Mouse (Mus musculus) kidney, adult 8-10 months (tissue): Measurements from ENCODE around the gene Abcc6.

ENCODE experiments used
- DNase-seq, 2 experiments: peaks; one replicate each; pipeline ENCODE4 v3.0.0; 2022

The Abcc6 gene

DNA sequence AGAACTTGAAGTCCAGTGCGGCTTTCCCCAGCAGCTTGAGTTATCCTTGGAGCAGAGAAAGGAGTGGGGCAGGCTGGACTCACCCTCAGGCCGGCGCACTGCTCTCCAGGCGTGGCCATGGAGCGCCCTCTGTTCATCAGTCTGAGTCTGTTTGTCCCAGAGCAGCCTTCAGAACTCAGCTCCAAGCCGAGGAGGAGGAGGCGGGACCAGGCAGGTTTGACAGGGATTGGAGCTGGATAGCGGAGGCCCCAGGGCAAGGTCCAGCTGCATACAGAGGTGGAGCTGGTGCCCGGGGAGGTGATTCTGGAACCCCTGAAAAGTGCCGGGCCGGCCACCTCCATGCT is at the start of gene Abcc6:
TSS of gene Abcc6 (minus strand) at position 158 of the 344 bp plus-strand sequence.
- peak; percentile 85 to 89 for DNase-seq

DNA sequence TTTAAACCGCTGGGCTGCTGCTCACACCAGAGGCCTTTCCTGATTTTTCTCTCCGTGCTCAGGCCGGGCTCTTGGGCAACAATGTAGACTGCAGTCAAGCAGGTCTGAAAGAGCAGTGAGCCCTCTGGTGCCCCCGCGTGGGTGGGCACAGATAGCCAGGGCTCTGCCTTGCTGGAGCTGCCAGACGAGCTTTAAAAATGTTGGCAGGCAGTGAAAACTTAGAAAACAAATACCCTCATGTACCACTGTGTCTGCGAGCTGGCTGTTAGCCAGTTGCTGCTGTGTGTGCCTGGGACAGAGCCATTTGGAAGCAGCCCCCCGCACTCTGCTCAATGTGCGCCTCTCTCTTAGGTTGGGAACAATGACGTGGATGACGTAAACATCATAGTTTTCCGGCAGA is 47.6 kb upstream of the Abcc6 start:
- DNase-seq = no peak

DNA sequence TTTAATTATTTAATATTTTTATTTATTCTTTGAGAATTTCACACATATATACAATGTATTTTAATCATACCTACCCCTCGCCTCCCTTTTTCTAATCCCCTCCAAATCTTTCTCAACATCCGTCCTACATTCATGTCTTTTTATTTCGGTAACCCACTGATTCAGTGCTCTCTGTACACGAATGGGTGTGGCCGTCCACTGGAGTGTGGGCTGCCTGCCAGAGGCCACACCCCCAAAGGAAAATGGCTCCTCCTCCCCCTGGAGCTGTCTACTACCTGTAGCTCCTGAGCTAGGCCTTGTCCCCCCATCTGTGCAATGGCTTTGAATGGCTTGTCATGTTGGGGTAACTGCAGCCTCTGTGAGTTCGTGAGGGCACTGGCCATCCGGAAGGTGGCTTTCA is 46.7 kb upstream of the Abcc6 start:
- DNase-seq = no peak

DNA sequence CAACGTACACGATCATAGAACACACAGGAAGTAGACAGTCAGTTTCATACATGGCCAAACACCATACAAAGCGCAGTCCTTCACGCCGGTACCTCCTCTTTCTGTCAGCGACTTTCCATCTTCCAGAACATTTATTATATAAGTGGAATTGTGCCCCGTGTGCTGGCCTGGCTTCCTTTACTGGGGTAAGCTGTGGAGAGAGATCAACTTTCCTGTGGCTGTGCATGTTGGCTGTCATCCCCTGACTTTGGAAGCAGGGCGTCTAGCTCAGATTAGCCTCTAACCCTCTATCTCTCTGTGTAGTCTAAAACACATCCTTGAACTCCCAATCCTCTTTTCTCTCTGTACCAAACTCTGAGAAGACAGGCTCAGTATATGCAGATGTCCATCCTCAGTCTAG is 38.7 kb upstream of the Abcc6 start:
- no peak for DNase-seq

DNA sequence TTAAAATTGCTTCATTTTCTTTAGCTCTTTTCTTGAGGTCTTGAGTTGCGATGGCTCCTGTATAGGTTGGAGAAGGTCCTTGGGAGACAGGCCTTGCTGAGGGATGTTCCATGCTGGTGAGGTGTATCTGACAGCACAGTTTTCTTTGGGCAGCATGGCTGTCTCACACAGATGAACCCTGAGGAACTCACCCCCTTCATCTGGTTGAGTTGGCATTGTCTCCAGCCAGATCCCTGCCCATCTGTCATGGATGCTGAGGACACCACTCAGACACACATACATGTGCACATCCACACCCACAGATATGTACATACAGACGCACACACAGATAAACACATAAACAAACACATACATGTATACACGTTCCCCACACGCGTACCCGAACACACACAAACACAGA is 33.2 kb upstream of the Abcc6 start:
- DNase-seq = no peak

DNA sequence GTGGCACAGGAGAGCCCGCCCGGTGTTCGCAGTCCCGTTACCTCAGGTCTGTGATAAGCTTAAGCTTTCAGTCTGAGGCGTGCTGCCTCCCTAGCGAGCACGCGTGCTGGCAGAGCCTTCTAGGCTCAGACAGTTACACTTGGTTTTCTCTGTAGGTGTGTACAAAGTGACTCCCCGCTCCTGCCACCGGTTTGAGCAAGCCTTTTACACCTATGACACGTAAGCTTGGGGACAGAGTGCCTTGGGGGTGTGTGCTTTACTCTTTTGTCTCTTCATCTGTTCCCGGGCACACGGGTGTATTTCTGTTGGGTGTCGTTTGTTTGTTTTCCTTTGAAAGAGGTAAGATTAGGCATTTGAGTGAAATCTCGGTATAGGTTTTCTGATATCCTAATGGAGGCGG is 31.5 kb upstream of the Abcc6 start:
- DNase-seq = no peak

DNA sequence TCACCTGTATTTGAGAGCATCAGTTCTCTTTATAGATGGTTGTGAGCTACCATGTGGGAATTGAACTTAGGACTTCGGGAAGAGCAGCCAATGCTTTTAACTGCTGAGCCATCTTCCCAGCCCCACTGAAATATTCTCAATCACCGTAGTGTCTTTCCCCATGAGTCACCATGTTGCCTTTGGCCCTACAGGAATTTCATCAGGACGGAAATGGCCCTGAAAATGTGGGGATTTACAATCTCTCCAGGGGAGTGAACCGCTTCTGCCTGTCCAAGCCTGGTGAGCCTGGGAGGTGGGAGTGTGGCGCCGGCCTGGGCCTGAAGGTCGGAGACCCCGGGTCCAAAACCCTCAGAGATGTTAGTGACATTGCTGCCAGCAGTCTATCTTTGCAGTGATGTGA is 30.6 kb upstream of the Abcc6 start:
- no peak for DNase-seq

DNA sequence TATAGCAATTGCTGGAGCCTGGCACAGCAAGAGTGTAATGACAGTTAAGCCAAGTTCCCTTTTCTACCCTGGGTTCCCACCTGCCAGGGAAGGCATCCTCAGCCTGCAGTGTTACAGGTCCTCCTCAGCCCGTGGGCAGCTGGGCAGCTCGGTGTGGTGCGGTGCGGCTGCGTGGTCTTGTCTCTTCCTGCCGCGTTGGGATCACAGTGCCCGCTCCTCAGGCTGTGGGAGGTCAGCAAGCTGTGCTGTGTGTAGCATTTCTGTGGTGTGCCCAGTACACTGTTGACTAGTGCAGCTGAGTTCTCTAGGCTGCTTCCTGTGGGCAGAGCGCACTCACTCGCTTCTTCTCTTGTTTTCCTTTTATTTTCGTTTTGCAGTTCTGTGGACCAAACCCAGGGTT is 28.8 kb upstream of the Abcc6 start:
- no peak for DNase-seq

DNA sequence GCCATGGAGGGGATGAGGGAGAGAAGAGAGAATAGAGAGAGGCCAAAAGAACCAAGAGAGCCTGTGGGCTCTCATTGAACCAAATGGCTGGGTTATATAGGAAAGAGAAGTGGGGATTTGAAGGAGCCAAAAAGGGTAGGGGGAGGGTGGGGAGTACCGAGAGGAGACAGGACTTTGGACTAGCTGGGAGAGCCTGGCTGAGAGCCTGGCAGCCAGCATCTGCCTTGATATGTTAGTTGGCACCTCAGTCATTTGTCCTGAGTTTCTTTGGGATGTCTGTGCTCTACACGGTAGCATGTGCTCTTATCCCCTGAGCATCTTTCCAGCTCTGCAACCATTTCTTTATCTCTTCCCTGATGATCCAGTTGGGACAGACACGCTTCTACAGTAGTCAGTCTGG is 23.5 kb upstream of the Abcc6 start:
- DNase-seq = no peak

DNA sequence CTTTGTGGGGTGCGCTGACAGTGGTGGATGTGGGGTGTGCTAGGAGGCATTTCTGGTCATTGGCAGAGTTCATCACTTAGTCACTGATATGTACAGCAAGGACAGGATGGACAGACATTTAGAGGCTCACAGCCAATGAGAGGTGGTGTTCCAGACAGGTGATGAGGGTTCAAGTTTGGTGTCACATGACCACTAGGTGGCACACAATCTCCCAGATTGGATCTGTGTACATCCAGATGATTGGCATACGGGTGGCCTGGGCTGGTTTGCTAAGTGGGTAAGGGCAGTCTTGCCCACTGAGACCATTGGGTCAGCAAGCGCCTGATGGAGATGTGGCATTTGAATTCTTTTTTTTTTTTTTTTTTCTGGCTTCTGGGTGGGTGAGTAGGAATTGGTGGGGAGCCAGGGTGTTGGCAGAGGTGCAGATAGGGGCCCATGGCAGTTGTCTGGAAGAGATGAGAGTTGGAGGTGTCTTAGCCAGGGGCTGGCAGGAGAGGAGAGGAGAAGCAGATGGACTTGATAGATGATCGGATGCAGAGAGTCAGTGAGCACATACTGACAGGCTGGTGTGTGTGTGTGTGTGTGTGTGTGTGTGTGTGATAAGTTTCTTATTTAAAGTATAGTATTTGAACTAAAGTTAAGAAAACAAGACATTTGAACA is 22.2 kb upstream of the Abcc6 start:
- no peak for DNase-seq

DNA sequence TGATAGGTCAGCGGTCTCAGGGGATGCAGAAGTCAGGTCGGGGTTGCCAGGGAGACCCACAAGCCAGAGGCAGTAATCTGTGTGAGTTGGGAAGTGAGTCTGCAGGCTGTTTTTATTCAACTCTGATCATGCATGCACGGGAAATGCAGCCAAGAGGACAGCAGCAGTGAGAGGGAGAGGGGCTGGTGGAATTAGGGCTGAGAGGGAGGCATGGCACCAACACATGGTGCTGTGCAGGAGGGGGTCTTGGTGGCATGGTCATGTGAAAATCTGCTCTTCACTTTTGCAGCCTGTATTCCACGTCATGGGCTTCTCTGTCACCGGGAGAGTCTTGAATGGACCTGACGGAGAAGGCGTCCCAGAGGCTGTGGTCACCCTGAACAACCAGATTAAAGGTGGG is 19.9 kb upstream of the Abcc6 start:
- no peak for DNase-seq

DNA sequence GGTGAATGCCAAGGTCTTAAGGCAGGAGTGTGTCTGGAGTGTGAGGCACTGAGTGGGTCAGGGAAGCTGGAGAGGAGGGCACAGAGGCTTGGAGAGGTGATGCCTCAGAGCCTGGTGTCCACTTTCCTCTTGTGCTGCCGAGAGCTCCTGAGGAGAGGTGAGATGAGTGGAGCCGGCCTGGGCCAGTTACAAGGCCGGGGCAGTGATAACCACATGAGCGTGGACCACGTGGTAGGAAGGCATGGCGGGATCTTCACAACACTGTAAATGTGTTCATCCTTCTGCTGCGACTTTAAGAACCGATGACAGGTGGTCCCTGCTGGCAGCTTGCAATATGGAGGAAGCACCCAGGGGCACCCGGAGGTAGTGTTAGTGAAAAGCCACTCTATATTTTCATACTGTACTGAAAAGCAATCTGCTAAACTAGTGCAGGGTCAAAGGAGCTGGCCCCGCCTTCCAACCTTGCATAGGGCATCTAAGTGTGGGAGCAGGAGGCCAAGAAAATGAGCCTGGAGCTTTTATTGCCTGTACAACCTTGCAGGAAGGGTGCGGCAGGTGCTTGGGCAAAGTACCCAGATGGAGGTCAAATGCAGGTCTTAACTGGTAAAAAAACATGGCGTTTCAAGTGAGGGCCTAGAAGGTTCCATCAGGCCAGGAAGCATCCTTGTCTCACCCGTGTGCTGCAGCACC is 17.9 kb upstream of the Abcc6 start:
- no peak for DNase-seq

DNA sequence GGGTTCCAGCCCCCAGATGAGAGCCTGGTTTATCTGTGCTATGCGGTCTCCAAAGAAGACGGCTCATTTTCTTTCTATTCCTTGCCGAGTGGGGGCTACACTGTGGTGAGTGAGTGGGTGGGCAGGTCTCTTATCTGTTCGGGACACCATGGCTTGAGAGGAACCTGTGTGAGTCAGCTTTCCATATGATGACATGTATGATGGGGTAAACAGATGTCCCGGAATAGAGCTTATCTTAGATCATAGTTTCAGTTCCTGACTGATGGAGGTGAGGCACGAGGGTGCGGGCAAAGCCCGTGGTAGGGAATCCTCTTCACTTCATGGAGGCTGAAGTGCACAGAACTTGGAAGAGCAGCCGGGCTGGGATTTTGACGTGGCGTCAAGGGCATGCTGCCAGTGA is 15.8 kb upstream of the Abcc6 start:
- no peak for DNase-seq

DNA sequence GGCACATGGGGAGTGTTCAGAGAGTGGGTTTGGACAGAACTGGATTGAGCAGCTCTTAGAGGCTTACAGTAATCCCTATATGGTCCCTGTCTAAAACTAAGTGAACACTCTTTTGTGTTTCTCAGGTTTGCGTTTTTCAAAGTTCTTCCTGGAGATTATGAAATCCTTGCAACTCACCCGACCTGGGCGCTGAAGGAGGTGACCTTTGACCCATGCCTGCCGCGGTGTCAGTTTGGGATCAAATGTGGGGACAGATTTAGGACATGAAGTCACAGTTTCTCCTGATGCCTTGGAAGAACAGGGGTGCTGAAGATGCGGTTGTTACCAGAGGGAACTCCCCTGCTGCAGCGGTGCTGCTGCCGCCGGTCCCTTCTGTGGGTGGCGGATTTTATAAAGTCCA is 14.0 kb upstream of the Abcc6 start:
- no peak for DNase-seq

DNA sequence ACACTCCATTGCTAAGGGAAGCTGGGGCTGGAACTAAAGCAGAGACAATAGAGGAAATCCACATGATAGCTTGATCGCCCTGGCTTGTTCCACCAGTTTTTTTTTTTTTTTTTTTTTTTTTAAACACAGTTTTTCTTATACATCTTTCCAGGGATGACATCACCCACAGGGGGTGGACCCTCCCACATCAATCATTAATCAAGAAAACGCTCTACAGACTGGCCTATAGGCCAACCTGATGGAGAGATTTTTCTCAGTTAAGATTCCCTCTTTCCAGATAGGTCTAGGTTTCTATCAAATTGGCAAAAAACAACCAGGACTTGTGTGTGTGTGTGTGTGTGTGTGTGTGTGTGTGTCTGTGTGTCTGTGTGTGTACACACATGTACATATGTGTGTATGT is 9.8 kb upstream of the Abcc6 start:
- no peak for DNase-seq

DNA sequence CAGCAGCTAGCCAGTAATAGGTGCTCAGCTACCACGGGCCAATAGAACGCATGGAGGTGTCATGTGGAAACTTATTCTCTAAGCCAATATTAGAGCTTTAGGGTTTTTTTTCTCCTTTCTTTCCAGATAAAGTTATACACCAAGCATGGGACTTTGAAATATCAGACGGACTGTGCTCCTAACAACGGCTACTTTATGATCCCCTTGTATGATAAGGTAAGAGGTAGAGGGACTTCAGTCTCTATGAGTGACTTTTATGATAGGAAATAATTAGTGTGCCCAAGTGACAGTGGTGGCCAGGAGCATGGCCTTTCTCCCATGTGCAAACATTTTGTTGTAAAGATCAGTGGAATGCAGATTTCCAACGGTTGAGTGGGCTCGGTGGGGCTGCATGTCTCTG is 7.3 kb upstream of the Abcc6 start:
- DNase-seq = no peak

DNA sequence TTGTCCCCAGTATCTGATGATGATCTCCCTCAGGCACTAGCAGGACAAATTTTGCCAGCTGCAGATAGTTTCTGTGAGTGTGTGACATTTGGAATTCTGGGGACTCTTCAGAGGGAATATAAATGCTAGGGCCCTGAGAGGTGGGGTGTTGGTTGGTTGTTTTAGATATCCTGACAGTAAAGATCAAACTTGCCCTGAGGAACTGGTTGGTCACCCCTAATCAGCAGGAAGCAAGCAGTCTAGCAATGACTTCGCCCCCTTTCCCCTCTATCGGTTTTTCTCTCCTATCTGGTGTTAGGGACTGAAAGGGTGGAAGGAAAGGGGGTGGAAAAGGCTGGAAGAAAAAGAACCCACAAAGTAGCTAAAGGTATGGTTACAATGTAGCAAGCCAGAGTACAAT is 5.4 kb upstream of the Abcc6 start:
- DNase-seq = no peak

DNA sequence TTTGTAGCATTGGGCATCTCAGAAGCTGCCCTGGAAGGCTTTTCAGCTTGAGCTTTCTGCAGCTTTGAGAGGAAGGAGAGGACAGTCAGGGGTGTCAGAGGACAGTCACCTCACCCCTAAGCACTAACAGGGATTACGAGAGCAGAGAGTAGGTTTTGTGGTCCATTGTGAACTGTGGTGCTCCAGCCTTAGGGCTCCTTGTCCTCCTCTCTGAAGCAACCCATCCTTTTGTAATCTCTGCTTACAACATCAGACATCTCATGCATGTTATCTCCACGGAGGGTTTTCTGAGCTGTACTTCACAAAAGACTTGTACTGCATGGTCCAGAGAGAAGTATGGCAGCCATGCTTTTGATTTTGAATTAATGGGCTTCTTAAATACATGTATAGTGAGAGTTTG is 4.9 kb upstream of the Abcc6 start:
- DNase-seq = no peak

DNA sequence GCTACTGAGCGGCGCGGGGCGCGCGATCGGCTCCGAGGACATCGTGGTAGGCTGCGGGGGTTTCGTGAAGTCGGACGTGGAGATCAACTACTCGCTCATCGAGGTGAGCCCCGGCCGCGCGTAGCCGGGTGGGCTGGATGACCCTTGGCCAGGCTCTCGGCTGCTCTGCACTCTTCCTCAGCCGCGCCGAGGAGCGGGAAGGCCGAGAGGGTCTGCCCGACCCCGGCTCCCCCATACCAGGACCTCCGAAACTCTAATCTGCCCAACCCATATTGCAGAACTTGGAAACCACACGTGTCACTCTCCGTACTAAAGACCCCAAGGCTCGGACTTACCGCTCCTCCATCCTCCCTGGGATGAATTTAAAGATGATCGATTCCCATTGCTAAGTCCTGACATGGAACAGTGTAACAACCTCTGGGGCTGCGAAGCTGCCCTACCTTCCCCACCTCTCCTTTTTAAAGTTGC is 3.8 kb upstream of the Abcc6 start:
- DNase-seq = no peak

DNA sequence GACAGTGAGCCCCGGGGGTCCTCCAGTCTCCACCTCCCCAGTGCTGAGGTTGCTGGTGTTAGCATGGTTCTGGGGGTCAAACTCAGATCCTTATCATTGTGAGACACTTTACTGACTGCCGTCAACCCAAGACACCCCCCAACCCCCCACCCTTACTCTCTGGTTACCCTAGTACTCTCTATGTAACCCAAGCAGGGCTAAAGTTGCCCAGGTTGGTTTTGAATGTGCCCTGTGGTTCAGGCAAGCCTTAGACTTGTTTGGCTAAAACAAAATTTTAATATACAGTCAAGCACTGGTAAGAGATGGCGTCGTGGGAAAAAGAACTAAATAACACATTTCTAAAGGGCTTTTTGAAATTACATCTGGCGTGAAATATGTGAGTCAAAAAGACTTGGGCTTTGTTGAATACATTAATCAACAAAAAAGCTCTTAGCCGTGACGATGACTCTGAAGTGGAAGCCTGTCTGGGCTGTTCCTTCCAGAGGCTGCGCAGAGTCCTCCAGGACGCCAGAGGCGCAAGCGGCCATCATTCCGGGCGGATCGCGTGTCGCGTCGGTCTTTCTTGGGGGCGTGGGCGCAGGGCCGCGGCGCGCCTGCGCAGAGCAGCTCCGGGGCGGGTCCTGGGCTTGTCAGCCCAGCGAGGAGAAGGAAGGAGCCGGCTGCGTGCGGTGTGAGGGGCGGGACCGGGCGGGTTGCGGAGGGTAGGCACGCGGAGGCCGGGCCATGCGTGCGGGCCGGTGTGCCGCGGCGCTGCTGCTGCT is 3.2 kb upstream of the Abcc6 start, which contains the start of gene Nomo1:
TSS of gene Nomo1 (plus strand) at position 590 of the 761 bp plus-strand sequence.
- peak; percentile 96 to 98 for DNase-seq

DNA sequence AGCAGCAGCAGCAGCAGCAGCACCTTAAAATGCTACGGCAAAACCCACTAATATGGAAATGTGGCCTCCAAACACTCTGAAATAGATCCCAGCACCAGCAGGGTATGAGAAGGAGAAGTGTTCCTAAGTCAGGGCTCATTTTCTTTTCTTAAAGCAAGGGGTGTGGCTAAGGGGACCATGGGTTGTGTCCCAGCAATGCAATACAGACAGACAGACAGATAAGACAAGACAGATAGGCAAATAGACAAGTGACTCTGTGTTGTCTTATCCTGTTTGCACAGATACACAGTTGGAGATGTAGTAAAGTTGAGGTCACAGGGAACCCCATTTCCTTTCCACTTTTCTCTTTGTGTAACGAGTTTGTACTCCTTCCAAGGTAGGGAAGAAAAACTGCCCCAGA is 973 bp upstream of the Abcc6 start:
- no peak for DNase-seq

DNA sequence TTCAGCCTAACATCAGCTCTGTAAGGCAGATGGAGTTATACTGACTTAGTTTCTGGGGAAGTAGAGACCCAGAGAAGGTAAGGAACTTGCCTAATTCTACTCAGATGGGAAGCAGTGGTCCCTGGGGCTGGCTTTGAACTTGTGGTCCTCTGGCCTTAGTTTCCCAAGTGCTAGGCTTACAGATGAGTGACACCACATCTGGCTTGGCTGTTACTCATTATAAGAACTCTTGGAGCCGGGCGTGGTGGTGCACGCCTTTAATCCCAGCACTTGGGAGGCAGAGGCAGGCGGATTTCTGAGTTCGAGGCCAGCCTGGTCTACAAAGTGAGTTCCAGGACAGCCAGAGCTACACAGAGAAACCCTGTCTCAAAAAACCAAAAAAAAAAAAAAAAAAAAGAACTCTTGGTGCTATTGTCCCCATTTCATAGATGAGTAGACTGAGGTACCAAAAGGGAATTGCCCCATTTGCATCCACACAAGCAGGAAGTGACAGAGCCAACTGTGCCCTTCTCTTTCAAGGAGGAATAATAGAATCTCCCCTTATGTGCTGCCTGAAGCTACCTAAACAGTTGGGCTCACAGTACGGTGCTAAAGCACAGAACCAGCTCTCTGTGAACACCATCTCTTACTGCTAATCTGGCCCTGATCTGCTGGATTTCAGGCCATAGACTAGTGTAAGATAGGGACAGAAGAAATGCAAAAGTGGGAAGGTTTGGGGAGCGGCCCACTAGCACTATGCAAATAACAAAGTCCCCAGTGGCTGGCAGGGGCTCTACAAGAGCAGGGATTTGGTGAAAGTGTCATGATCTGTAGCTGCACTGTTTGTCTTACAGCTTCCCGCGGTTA is 580 bp downstream of the Abcc6 start:
- no peak for DNase-seq

DNA sequence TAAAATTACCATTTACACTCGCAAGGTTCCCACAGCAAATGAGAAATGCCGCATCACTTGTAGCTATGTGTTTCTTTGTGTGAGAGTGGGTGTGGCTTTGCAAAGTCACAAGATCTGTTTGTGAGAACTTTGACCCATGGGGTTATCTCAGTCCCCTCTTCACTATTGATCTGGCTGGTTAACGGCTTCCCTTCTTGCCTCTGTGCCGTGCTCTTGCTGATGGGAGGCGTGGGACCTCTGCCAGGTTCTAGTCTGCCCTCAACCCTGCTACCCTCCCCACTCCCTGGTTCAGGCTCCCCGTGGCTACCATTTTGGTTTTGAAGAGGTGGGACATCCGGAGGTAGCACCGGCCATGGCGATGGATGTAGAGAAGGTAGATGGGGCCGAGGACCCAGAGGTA is 1.4 kb downstream of the Abcc6 start:
- DNase-seq = no peak
